Mouse (Mus musculus) mouse trophoblast stem cell (cell line): ENCODE data around the gene Axl.
"Not testable (repeated sequence)": the region's sequence is repeated elsewhere in the genome, so short reads cannot be mapped to it uniquely, and the experiment has no call there.

Experiments used
- in situ Hi-C, 2 experiments: fragments of 300-500 bp; cut with MseI, MboI; formaldehyde crosslinking; loops; 2 replicates in 1 of 2; 3 replicates in 1 of 2; pipeline ENCODE4 v1.15.1; 2025

Axl gene

DNA sequence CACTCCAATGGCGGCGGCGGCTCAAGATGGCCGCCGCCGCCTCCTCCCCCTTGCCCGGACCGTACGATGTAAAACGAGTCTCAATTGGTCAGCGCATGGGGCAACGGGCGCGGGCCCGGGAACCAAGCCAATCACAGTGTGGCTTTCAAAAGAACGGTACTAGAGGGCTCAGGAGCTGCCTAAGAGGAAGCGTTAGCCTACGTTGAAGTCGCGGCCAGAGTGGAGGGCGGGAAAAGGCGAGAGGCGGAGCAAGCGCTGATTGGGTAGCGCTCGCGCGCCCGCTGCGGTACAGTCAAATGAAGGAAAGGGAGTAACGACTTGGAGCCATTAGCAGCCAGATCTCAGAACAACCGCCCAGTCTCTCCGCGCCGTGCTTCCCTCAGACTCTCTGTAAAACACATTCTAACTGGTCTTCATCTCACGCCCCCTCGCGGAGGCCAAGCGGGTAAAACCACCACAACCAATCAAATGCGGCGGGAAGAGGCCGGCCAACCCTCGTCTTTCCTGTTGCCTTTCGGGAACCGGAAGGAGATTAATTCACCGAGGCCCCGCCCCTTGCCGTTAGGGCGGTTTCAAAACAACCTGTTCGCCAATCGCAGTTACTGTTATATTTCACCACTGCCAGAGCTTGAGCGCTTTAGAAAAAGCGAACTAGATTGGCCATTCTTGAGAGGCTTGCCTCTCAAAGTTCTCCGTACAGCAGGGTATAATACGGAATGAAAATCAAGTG lies 33.6 kb downstream of the Axl start, which contains the start of gene Hnrnpul1:
Gene Hnrnpul1 (minus strand): TSS at position 20 of the 730 bp plus-strand sequence.
- in situ Hi-C loops: loop anchor here (5.0 kb wide), 2 partner anchors 47 to 52 kb away; no protein-coding TSS in a partner anchor

DNA sequence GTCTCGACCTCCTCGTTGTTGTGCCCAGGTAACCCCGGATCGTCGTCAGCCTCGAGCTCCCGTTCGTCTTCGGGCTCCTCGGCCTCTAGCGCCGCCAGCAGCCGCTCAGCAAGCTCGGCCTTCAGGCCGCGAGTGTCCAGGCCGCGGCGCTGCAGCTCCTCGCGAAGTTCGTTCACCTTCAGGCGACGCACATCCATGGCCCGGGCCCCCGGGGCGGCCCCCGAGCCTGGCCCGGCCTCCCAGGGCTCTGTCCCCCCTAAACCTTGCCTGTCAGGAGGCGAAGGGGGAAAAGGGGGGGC lies 34.1 kb downstream of the Axl start:
- in situ Hi-C loops: no loop called here

DNA sequence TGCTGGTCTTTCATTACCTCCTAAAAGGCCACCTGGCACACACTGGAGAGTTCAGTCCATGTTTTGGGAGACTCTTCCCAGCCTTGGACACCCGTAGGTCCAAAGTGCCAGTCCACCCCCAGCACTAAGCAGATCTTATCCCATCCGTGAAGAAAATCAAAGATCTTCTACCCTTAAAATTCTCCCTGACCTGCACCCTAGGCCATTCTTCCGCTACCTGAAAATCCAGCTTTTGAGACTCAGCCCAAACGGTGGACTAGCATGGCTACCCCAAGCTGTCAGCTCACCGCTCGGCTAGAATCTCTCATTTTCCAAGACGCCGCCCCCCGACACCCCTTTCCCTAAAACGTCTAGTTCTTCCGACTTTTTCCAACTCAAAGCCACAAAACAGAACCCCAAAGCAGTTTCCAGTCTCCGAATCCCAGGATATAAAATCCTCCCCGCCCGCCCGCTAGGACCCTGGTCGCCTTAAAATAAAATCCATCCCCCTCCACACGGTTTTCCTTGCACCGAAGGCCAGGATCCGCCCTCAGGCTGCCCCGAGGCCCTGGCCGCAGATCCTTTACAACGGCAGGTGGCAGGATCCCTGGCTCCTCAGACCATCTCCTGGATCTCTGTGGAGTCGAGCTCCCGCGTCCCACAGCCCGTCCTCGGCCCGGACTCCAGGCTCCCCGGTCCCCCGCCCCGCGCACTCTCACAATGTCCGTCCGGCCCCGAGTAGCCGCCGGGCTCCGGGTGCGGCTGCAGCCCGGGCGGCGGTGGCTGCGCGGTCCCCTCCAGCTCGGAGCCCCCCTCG lies 34.7 kb downstream of the Axl start:
- in situ Hi-C loops: no loop called here

- in situ Hi-C loops: no loop called here
Observed at GRCm38 (mm10) chr7:25753076-25753475, 35.4 kb downstream of the Axl start.

GRCm38 (mm10) chr7:25746844-25747243 lies 41.7 kb downstream of the Axl start:
- in situ Hi-C loops: no loop called here

DNA sequence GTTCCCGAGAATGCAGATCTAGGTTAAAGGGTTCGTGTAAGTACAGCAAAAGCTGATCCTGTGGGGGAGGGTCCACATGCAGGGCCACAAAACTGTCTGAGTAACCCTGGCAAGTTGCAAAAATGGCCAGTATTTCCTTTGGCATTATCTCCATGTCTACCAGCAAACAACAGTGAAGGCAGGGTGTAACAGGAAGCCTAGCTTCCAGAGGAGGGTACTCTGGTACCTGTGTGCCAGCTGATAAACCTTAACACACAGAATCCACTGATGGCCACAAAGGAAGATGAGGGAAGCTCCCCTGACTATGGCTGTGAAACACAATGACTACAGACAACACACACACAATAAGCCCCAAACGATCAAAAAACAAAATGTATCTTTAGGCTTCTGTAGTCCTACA lies 50.2 kb downstream of the Axl start:
- in situ Hi-C loops: no loop called here

- in situ Hi-C loops: no loop called here
Observed at GRCm38 (mm10) chr7:25736920-25737319, 51.6 kb downstream of the Axl start.

DNA sequence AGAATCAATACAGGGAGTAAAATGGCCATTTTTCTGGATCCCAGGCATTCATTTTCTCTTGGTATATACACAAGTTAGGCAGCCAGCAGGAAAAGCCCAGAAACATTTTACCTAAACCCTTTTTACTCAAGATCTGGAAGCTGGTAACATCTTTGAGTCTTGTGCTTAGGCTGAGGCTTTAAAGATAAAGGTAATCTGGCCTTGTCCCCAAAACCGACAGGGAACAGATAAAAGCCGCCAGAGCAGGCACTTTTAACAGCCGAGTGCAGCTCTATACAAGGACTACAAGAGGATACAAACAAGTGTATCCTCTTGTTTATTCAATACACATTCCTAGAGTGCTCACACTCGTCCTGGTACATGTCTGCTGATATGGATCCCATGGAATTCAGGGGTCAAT lies 53.5 kb downstream of the Axl start:
- in situ Hi-C loops: no loop called here

DNA sequence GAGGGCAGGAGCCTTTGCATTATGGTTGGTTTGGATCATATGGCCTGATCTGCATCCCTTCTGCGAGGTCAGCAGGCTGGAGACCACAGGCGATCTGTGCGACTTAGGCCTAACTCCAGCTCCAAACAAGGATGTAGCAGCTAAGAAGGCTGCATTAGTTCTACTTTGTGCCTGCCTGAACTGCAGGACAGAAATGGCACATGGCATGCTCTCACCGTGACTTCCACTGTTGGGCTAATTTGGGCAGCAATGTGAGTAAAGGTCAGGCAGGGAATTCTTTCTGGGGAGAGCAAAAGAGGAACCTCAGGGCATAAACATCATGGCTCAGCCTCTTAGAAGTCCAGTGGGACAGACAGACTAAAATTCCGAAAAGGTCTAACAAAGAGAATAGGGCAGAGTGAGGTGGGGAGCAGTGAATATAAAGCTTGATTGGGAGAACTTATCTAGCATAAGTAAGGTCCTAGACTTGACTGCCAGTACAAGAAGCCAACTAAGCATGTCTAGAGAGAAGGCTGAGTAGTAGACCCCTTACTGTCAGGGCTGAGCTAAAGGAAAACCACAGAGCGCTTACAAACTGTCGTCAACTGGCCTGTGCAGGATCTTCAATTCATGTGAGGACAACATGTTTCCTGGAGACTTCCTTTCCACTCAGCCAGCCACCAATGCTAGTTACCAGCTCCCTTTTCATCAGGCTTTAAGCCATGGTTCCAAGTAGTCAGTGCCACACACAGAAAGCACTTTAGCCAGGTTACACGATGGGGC lies 57.0 kb downstream of the Axl start:
- in situ Hi-C loops: no loop called here

GRCm38 (mm10) chr7:25729862-25730261 lies 58.6 kb downstream of the Axl start:
- in situ Hi-C loops: no loop called here

DNA sequence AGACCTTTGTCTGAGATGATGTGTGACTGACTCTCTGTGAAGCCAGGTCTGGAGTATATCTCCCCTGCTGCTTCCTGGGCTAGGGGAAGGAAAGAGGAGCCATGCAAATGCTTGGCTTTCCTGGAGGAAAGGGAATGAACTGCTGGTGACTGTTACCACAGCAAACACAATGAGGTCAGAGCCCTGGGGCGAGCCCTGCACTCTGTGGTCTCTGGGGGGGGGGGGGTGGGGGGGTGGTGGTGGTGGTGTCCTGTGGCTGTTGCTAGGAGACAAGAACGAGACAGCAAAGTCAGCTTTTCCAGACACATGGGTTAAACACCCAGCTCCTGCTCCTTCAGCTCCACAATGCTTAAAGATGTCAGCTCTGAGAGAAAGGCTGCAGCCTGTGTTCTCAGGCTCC lies 59.1 kb downstream of the Axl start:
- in situ Hi-C loops: no loop called here

- in situ Hi-C loops: no loop called here
Observed at GRCm38 (mm10) chr7:25727800-25728199, 60.7 kb downstream of the Axl start.

- in situ Hi-C loops: no loop called here
Observed at GRCm38 (mm10) chr7:25725886-25726285, 62.6 kb downstream of the Axl start.

DNA sequence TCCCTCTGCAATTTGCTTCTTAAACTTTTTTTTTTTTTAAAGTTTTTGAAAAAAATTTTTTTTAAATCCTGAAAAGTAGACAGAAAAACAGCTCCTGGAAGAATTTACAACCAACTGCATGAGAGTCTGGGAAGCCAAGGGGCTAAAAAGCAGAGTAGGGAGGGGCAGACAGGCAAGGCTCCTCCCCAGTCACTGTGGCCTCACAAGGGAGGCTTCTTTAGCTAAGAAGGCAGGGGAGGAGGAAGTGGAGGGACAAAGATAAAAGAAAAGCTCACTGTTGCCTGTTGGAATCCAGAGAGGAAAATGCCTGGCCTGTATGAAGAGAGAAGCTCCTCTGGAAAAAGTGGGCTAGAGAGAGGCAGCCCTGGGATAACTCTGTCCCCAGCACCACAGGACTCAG lies 66.7 kb downstream of the Axl start:
- in situ Hi-C loops: not testable (repeated sequence)

DNA sequence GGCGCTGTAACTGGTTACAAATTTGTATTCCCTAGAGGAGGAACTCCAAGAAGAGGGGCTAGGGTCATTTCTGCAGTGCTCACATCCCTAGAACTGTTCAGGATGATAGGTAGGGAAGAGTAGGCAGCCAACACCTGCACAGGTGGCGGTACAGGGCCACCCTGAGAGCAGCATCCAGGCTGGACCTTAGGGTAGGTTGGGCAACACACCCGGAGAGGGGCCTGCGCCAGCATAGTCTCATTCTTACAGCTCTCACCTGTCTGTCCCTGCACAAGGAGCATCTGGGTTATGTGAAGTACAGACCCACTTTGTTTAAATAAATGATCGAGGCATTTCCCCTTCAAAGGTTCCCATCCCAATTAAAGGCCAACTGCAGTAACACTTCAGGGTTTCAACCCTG lies 67.7 kb downstream of the Axl start:
- in situ Hi-C loops: no loop called here

GRCm38 (mm10) chr7:25719761-25720610 lies 68.5 kb downstream of the Axl start:
- in situ Hi-C loops: no loop called here

DNA sequence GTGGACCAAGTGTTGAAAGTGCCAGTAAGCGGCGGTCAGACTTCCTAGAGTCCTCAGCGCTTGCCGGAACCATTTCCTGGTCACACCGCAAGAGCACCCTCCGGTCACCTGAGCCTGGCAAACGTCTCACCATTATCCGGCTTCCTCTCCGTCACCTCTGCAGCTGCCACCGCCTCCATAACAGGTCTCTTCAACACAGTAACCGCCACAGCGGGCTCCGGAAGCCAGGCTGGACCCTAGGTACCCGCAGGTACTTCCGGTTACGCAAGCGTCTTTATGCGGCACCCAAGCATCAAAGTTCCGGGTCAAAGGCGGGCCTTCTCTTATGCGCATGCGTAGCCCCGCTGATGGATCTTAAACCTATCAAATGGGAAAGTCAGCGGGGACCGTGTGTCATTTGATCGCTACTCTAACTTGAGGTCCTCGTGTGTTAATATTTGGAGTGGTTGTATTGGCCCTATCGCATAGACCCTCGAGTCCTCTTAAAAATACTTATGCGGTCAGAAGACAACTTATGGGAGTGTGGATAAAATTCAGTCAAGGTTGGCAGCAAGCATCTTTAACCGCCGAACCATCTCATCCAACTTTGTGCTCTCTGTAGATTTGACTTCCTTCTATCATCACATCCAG lies 69.6 kb downstream of the Axl start, which contains the start of gene Ccdc97:
Gene Ccdc97 (minus strand): TSS at position 301 of the 630 bp plus-strand sequence.
- in situ Hi-C loops: no loop called here

DNA sequence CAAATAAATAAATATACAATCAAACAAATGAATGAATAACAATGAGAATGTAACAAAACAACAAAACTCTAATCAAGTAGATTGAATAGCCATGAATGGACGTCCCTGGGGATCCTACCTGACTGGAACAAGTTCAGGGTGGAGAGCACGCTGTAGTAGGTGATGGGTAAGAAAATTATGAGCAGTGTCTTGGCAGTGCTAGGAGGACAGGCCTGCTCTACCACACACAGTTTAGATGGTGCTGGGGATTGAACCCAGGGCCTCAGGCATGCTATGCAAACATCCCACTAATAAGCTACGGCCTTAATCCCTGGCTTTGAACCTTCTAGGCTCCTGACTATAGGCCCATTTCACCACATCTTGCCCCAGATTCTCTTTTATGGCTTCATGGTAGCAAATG lies 71.0 kb downstream of the Axl start:
- in situ Hi-C loops: no loop called here

- in situ Hi-C loops: no loop called here
Observed at GRCm38 (mm10) chr7:25715731-25716271, 72.7 kb downstream of the Axl start.

DNA sequence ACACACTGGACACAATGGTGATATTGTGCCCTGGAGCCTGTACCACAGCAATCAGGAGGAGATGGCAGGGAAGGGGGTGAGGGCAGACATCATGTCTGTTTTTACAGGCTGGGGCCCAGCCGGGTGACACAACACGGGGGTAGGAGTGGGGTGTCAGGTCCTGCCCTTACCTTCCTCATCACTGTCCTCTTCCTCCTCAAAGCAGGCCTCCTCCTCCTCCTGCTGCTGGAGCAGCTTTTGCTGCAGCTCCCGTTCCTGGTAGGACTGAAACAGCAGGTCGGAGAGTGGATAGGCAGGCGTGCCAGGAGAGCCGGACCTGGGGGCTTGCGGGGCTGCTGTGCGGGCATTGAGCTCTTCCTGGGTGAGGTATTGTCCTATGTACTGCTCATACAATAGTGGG lies 73.9 kb downstream of the Axl start:
- in situ Hi-C loops: no loop called here

DNA sequence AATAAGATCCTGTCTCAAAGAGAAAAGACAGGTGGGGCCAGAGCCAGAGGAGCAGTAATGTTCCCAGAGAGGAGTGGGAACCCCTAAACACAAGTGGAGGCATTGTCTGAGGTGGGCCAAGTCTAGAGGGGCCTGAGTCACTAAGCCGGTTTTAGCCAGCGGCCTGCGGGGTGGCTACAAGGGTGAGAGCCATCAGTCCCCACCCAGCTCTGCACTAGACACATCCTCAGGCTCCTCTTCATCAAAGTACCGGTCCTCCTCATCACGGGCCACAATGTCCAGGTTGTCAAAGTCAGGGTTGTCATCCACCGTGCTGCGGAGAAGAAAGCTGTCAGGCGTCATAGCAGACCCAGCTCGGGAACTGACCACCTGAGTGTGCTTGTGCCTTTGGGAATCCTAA lies 75.7 kb downstream of the Axl start:
- in situ Hi-C loops: no loop called here
